ENCODE assay signal across 31 mouse cellular contexts in genomic region chr14:20964285-20964684, GRCm38 (mm10). TPM values are rescaled to one million over a fixed set of nuclear protein-coding genes. Genes with fewer than 3 reads are reported as not detected.
DNase-seq lines count a peak whose midpoint lies in the region; ATAC-seq and TF ChIP-seq lines count a peak whose summit lies in the region.
"Had no signal": no experiment of that assay in that cellular context is flagged by ENCODE, and none has a peak within 500 bp of the region (broad histone marks: within the 10 kb centered on the region; RNA-seq: fewer than 3 reads in every experiment).

No protein-coding gene starts in this region.

- no peak overlapping the region for H3K4me3 ChIP-seq in forebrain, postnatal 0 days (ENCODE audit: low read depth, low read length)
- H3K4me3 ChIP-seq in forebrain, embryonic 11.5 days (ENCODE audit: low read depth, low read length): no peak overlapping the region
- no peak overlapping the region for H3K4me3 ChIP-seq in hindbrain, embryonic 12.5 days
- no peak overlapping the region for H3K4me3 ChIP-seq in hindbrain, embryonic 14.5 days (replicated peaks; ENCODE audit: low read length)
- no peak overlapping the region for H3K4me3 ChIP-seq in kidney, postnatal 0 days (replicated peaks; ENCODE audit: low read depth, low read length)
- no peak overlapping the region for H3K4me3 ChIP-seq in stomach, embryonic 15.5 days (replicated peaks)
- H3K4me3 ChIP-seq: embryonic facial prominence, embryonic 12.5 days; intestine, embryonic 15.5 days; liver, embryonic 13.5 days; megakaryocyte, embryonic 14.5 days; midbrain, embryonic 12.5 days; myocyte had no signal

- peak; percentile 66; the same call in 1 of the 2 replicates for ATAC-seq in forebrain, postnatal 0 days
- no peak for ATAC-seq in forebrain, embryonic 11.5 days (replicated peaks; ENCODE audit: low FRiP score)
- no peak for ATAC-seq in hindbrain, embryonic 12.5 days (ENCODE audit: low FRiP score)
- ATAC-seq in hindbrain, embryonic 14.5 days (ENCODE audit: low FRiP score): no peak
- no peak for ATAC-seq in kidney, postnatal 0 days (replicated peaks; ENCODE audit: low FRiP score, low read depth)
- ATAC-seq in stomach, embryonic 15.5 days (ENCODE audit: insufficient read depth, low FRiP score, low read depth): no peak
- ATAC-seq: hindbrain, embryonic 16.5 days; intestine, embryonic 15.5 days; lung, postnatal 0 days had no signal

- H3K4me2 ChIP-seq in forebrain, postnatal 0 days (ENCODE audit: low read depth): no peak overlapping the region
- no peak overlapping the region for H3K4me2 ChIP-seq in forebrain, embryonic 11.5 days (ENCODE audit: low read depth, low read length, severe bottlenecking)
- no peak overlapping the region for H3K4me2 ChIP-seq in hindbrain, embryonic 12.5 days (replicated peaks)
- no peak overlapping the region for H3K4me2 ChIP-seq in hindbrain, embryonic 14.5 days (replicated peaks)
- no peak overlapping the region for H3K4me2 ChIP-seq in kidney, postnatal 0 days (ENCODE audit: low read length)
- no peak overlapping the region for H3K4me2 ChIP-seq in stomach, embryonic 15.5 days
- H3K4me2 ChIP-seq: embryonic facial prominence, embryonic 12.5 days; heart, embryonic 11.5 days; intestine, embryonic 15.5 days; liver, embryonic 13.5 days; midbrain, embryonic 12.5 days had no signal

- no peak for TF ChIP-seq CTCF in forebrain, postnatal 0 days (IDR thresholded peaks at IDR 0.05; ENCODE audit: low read depth)
- TF ChIP-seq CTCF in kidney, postnatal 0 days (IDR thresholded peaks at IDR 0.05; ENCODE audit: low read depth): no peak

- no peaks in the 10 kb centered on the region for H3K9me3 ChIP-seq in forebrain, postnatal 0 days (ENCODE audit: low read length)
- no peaks in the 10 kb centered on the region for H3K9me3 ChIP-seq in forebrain, embryonic 11.5 days (ENCODE audit: control insufficient read depth, low read length)
- no peaks in the 10 kb centered on the region for H3K9me3 ChIP-seq in hindbrain, embryonic 12.5 days (replicated peaks)
- H3K9me3 ChIP-seq in hindbrain, embryonic 14.5 days (ENCODE audit: control insufficient read depth, low read length): no peaks in the 10 kb centered on the region
- H3K9me3 ChIP-seq in kidney, postnatal 0 days (replicated peaks; ENCODE audit: low read length): no peaks in the 10 kb centered on the region
- no peaks in the 10 kb centered on the region for H3K9me3 ChIP-seq in stomach, embryonic 15.5 days
- H3K9me3 ChIP-seq: embryonic facial prominence, embryonic 12.5 days; intestine, embryonic 15.5 days; liver, embryonic 13.5 days; megakaryocyte, embryonic 14.5 days; midbrain, embryonic 12.5 days had no signal

- H3K4me1 ChIP-seq in forebrain, postnatal 0 days (ENCODE audit: insufficient read depth): no peaks in the 10 kb centered on the region
- no peaks in the 10 kb centered on the region for H3K4me1 ChIP-seq in forebrain, embryonic 11.5 days (replicated peaks; ENCODE audit: control insufficient read depth, insufficient read depth, low read length)
- peaks cover 17% of the 10 kb centered on the region for H3K4me1 ChIP-seq in hindbrain, embryonic 12.5 days
- H3K4me1 ChIP-seq in hindbrain, embryonic 14.5 days (replicated peaks; ENCODE audit: control insufficient read depth, insufficient read depth, low read length): peaks cover 16% of the 10 kb centered on the region
- H3K4me1 ChIP-seq in kidney, postnatal 0 days (replicated peaks; ENCODE audit: insufficient read depth, low read length): 0 out of 2 replicates have a peak, but pooled peaks cover 6% of the 10 kb centered on the region
- H3K4me1 ChIP-seq in stomach, embryonic 15.5 days: no peaks in the 10 kb centered on the region
- H3K4me1 ChIP-seq: embryonic facial prominence, embryonic 12.5 days; intestine, embryonic 15.5 days had no signal

- no peak for DNase-seq in forebrain, postnatal 0 days
- no peak for DNase-seq in forebrain, embryonic 11.5 days (ENCODE audit: low spot score)
- no peak for DNase-seq in hindbrain, embryonic 14.5 days (ENCODE audit: low spot score)
- DNase-seq in kidney, postnatal 0 days (ENCODE audit: low spot score): peak; percentile 60
- no peak for DNase-seq in kidney, postnatal 10 days
- no peak for DNase-seq in liver
- DNase-seq: adrenal gland, postnatal 14 days; cerebellum, adult 11-12 months; cerebellum, adult 9-11 months; embryo, embryonic 11 days; gastrocnemius, postnatal 14 days; heart, postnatal 14 days; kidney, adult 8-10 months; kidney, postnatal 4 days; left cerebral cortex, postnatal 4 days; liver, embryonic 13.5 days; lung, adult 18-20 months; lung, postnatal 4 days; right cerebral cortex, adult 18-20 months; spleen, adult 18-20 months; thymus, postnatal 4 days had no signal

- H3K36me3 ChIP-seq in forebrain, postnatal 0 days (ENCODE audit: insufficient read depth): no peaks in the 10 kb centered on the region
- H3K36me3 ChIP-seq in forebrain, embryonic 11.5 days (ENCODE audit: control insufficient read depth, insufficient read depth, low read length): no peaks in the 10 kb centered on the region
- no peaks in the 10 kb centered on the region for H3K36me3 ChIP-seq in hindbrain, embryonic 12.5 days
- no peaks in the 10 kb centered on the region for H3K36me3 ChIP-seq in hindbrain, embryonic 14.5 days (replicated peaks; ENCODE audit: control insufficient read depth, insufficient read depth)
- H3K36me3 ChIP-seq in kidney, postnatal 0 days (ENCODE audit: insufficient read depth, low read length): no peaks in the 10 kb centered on the region
- H3K36me3 ChIP-seq in stomach, embryonic 15.5 days: no peaks in the 10 kb centered on the region
- H3K36me3 ChIP-seq: embryonic facial prominence, embryonic 12.5 days; intestine, embryonic 15.5 days; liver, embryonic 13.5 days; midbrain, embryonic 12.5 days had no signal

- no peak overlapping the region for H3K9ac ChIP-seq in forebrain, postnatal 0 days
- no peak overlapping the region for H3K9ac ChIP-seq in forebrain, embryonic 11.5 days (ENCODE audit: low read length)
- no peak overlapping the region for H3K9ac ChIP-seq in hindbrain, embryonic 12.5 days
- no peak overlapping the region for H3K9ac ChIP-seq in hindbrain, embryonic 14.5 days
- no peak overlapping the region for H3K9ac ChIP-seq in kidney, postnatal 0 days (ENCODE audit: low read depth, low read length)
- H3K9ac ChIP-seq in stomach, embryonic 15.5 days: no peak overlapping the region
- H3K9ac ChIP-seq: embryonic facial prominence, embryonic 12.5 days; intestine, embryonic 15.5 days; liver, embryonic 13.5 days; midbrain, embryonic 12.5 days had no signal

- no peaks in the 10 kb centered on the region for H3K27me3 ChIP-seq in forebrain, postnatal 0 days (ENCODE audit: insufficient read depth, low read length)
- no peaks in the 10 kb centered on the region for H3K27me3 ChIP-seq in forebrain, embryonic 11.5 days (ENCODE audit: control insufficient read depth, insufficient read depth, low read length)
- no peaks in the 10 kb centered on the region for H3K27me3 ChIP-seq in hindbrain, embryonic 12.5 days
- H3K27me3 ChIP-seq in hindbrain, embryonic 14.5 days (ENCODE audit: control insufficient read depth, insufficient read depth, low read length): no peaks in the 10 kb centered on the region
- no peaks in the 10 kb centered on the region for H3K27me3 ChIP-seq in kidney, postnatal 0 days (ENCODE audit: insufficient read depth, low read length)
- H3K27me3 ChIP-seq in stomach, embryonic 15.5 days (replicated peaks): no peaks in the 10 kb centered on the region
- H3K27me3 ChIP-seq: embryonic facial prominence, embryonic 12.5 days; intestine, embryonic 15.5 days; liver, embryonic 13.5 days; megakaryocyte, embryonic 14.5 days; midbrain, embryonic 12.5 days had no signal

- H3K27ac ChIP-seq in forebrain, postnatal 0 days (ENCODE audit: low read depth, low read length): no peak overlapping the region
- H3K27ac ChIP-seq in forebrain, embryonic 11.5 days (ENCODE audit: low read depth, low read length): no peak overlapping the region
- H3K27ac ChIP-seq in hindbrain, embryonic 12.5 days: 0 out of 2 replicates have a peak overlapping the region, but pooled peaks have one; percentile 52
- H3K27ac ChIP-seq in hindbrain, embryonic 14.5 days: no peak overlapping the region; the same call in 1 of the 2 replicates
- no peak overlapping the region for H3K27ac ChIP-seq in kidney, postnatal 0 days
- peak overlapping the region; percentile 40; the same call in 1 of the 2 replicates for H3K27ac ChIP-seq in stomach, embryonic 15.5 days
- H3K27ac ChIP-seq: embryonic facial prominence, embryonic 12.5 days; intestine, embryonic 15.5 days; liver, embryonic 13.5 days; midbrain, embryonic 12.5 days had no signal

- 29% methylated on average over 2 of the region's 2 CpGs for WGBS in forebrain, postnatal 0 days
- WGBS in forebrain, embryonic 11.5 days: 69% methylated on average over 2 of the region's 2 CpGs
- 51% methylated on average over 2 of the region's 2 CpGs for WGBS in hindbrain, embryonic 12.5 days
- 45% methylated on average over 2 of the region's 2 CpGs for WGBS in hindbrain, embryonic 14.5 days
- WGBS in kidney, postnatal 0 days: 13% methylated on average over 2 of the region's 2 CpGs
- WGBS in stomach, embryonic 15.5 days: 48% methylated on average over 2 of the region's 2 CpGs

RNA-seq across cellular contexts. Expression of gene Vcl, which starts 35.1 kb away (rescaled TPM):
- 15.5 and 21.6 TPM in 2 replicates for total RNA-seq in forebrain, postnatal 0 days (2014; rRNA removed)
- 4.4 and 6.6 TPM in 2 replicates for polyA plus RNA-seq in forebrain, postnatal 0 days (2015; fragmentation: Nextera tagmentation; extraction: Ambion mirVana)
- 29.4 and 30.2 TPM in 2 replicates for polyA plus RNA-seq in forebrain, embryonic 11.5 days (2014; fragmentation: Nextera tagmentation; extraction: Ambion mirVana)
- polyA plus RNA-seq in hindbrain, embryonic 12.5 days (2016; fragmentation: Nextera tagmentation; extraction: Ambion mirVana): 39.1 and 46.4 TPM in 2 replicates
- polyA plus RNA-seq in hindbrain, embryonic 14.5 days (2014; fragmentation: Nextera tagmentation; extraction: Ambion mirVana): 19.3 and 19.7 TPM in 2 replicates
- 39.9 and 42.0 TPM in 2 replicates for polyA plus RNA-seq in kidney, postnatal 0 days (2015; fragmentation: Nextera tagmentation; extraction: Ambion mirVana)
- 74.4 and 83.2 TPM in 2 replicates for polyA plus RNA-seq in stomach, embryonic 15.5 days (2015; fragmentation: Nextera tagmentation; extraction: Ambion mirVana)

Comparison
In these comparisons a context has a peak if more than half of its experiments do, and no peak if none do; other contexts are left out.
1. H3K27ac ChIP-seq: peak in hindbrain, embryonic 12.5 days (single experiment) and stomach, embryonic 15.5 days (single experiment); none in forebrain, postnatal 0 days (single experiment), forebrain, embryonic 11.5 days (single experiment), hindbrain, embryonic 14.5 days (single experiment) and kidney, postnatal 0 days (single experiment).